ENCODE assay signal across 21 mouse cellular contexts in genomic region chr5:88680567-88680966, GRCm38 (mm10).
"Had no signal": no experiment of that assay in that cellular context is flagged by ENCODE, and none has a peak within 500 bp of the region (broad histone marks: within the 10 kb centered on the region; RNA-seq: fewer than 3 reads in every experiment).

No protein-coding gene starts in this region.

- H3K27me3 ChIP-seq: midbrain, embryonic 12.5 days; neural tube, embryonic 13.5 days had no signal

- DNase-seq: liver, postnatal 0 days; lung, adult 2 months; lung, postnatal 14 days; lung, postnatal 4 days; midbrain, embryonic 14.5 days; retina, postnatal 1 day; right cerebral cortex, adult 18-20 months; right cerebral cortex, postnatal 25 days; right cerebral cortex, postnatal 4 days; spleen, adult 18-20 months; thymus, adult 18-20 months; thymus, postnatal 14 days; thymus, postnatal 36 days had no signal

- H3K4me2 ChIP-seq: lung, embryonic 15.5 days; midbrain, embryonic 12.5 days; neural tube, embryonic 13.5 days; neural tube, embryonic 15.5 days had no signal

- H3K4me3 ChIP-seq: lung, embryonic 15.5 days; midbrain, embryonic 10.5 days; midbrain, embryonic 12.5 days; myocyte; neural tube, embryonic 13.5 days; neural tube, embryonic 15.5 days had no signal

- H3K9ac ChIP-seq: liver, postnatal 0 days; lung, embryonic 15.5 days; midbrain, embryonic 12.5 days; neural tube, embryonic 13.5 days; neural tube, embryonic 15.5 days had no signal

- H3K9me3 ChIP-seq: lung, embryonic 15.5 days; midbrain, embryonic 10.5 days; midbrain, embryonic 12.5 days; neural tube, embryonic 13.5 days; neural tube, embryonic 15.5 days had no signal

- H3K4me1 ChIP-seq: lung, embryonic 15.5 days had no signal

- ATAC-seq: liver, postnatal 0 days; lung, postnatal 0 days; midbrain, embryonic 16.5 days had no signal

- H3K27ac ChIP-seq: lung, embryonic 15.5 days; midbrain, embryonic 10.5 days; midbrain, embryonic 12.5 days; neural tube, embryonic 13.5 days; neural tube, embryonic 15.5 days had no signal

- H3K36me3 ChIP-seq: lung, embryonic 15.5 days; midbrain, embryonic 10.5 days; midbrain, embryonic 12.5 days; neural tube, embryonic 13.5 days; neural tube, embryonic 15.5 days had no signal
